ENCODE assay signal across 8 mouse cellular contexts in genomic region chr10:42591185-42591992, GRCm38 (mm10). TPM values are rescaled to one million over a fixed set of nuclear protein-coding genes. Genes with fewer than 3 reads are reported as not detected.
A peak's percentile ranks its signal among the peaks of the same experiment; 100 is the strongest.
DNase-seq lines count a peak whose midpoint lies in the region; ATAC-seq lines count a peak whose summit lies in the region.

No protein-coding gene starts in this region.

- peak overlapping the region; percentile 77 for H3K27ac ChIP-seq in forebrain, embryonic 11.5 days (ENCODE audit: low read depth, low read length)
- H3K27ac ChIP-seq in liver, embryonic 12.5 days = no peak overlapping the region
- no peak overlapping the region for H3K27ac ChIP-seq in stomach, embryonic 15.5 days

- DNase-seq in forebrain, embryonic 11.5 days (ENCODE audit: low spot score) = peak; percentile 91
- DNase-seq in ovary, postnatal 14 days (ENCODE audit: low spot score) = no peak
- no peak for DNase-seq in gastrocnemius, postnatal 36 days

- intact Hi-C loops in gastrocnemius, postnatal 36 days (cut with DNase I) = no loop called here

- H3K4me2 ChIP-seq in forebrain, embryonic 11.5 days (ENCODE audit: low read depth, low read length, severe bottlenecking) = peak overlapping the region; percentile 63
- peak overlapping the region; percentile 49 for H3K4me2 ChIP-seq in liver, embryonic 12.5 days
- H3K4me2 ChIP-seq in stomach, embryonic 15.5 days = peak overlapping the region; percentile 53

- peaks cover 6% of the 10 kb centered on the region for H3K9me3 ChIP-seq in megakaryocyte, embryonic 14.5 days
- no peaks in the 10 kb centered on the region for H3K9me3 ChIP-seq in forebrain, embryonic 11.5 days (ENCODE audit: control insufficient read depth, low read length)
- no peaks in the 10 kb centered on the region for H3K9me3 ChIP-seq in liver, embryonic 12.5 days (replicated peaks)
- H3K9me3 ChIP-seq in stomach, embryonic 15.5 days = no peaks in the 10 kb centered on the region

- H3K36me3 ChIP-seq in megakaryocyte, embryonic 14.5 days (replicated peaks; ENCODE audit: low read length) = no peaks in the 10 kb centered on the region
- H3K36me3 ChIP-seq in forebrain, embryonic 11.5 days (ENCODE audit: control insufficient read depth, insufficient read depth, low read length) = no peaks in the 10 kb centered on the region; the same call in 1 of the 2 replicates
- H3K36me3 ChIP-seq in liver, embryonic 12.5 days = no peaks in the 10 kb centered on the region
- no peaks in the 10 kb centered on the region for H3K36me3 ChIP-seq in stomach, embryonic 15.5 days

- WGBS in forebrain, embryonic 11.5 days = under 1% methylated on average over 67 of the region's 67 CpGs
- under 1% methylated on average over 67 of the region's 67 CpGs for WGBS in liver, embryonic 12.5 days (ENCODE audit: insufficient replicate concordance)
- WGBS in stomach, embryonic 15.5 days = under 1% methylated on average over 67 of the region's 67 CpGs

- peaks cover 97% of the 10 kb centered on the region for H3K27me3 ChIP-seq in megakaryocyte, embryonic 14.5 days (replicated peaks)
- peaks cover 18% of the 10 kb centered on the region for H3K27me3 ChIP-seq in forebrain, embryonic 11.5 days (ENCODE audit: control insufficient read depth, insufficient read depth, low read length)
- H3K27me3 ChIP-seq in liver, embryonic 12.5 days (replicated peaks) = peaks cover 100% of the 10 kb centered on the region
- peaks cover 88% of the 10 kb centered on the region for H3K27me3 ChIP-seq in stomach, embryonic 15.5 days (replicated peaks)

- H3K9ac ChIP-seq in forebrain, embryonic 11.5 days (ENCODE audit: low read length) = peak overlapping the region; percentile 58
- no peak overlapping the region for H3K9ac ChIP-seq in liver, embryonic 12.5 days
- no peak overlapping the region for H3K9ac ChIP-seq in stomach, embryonic 15.5 days

- ATAC-seq in megakaryocyte, adult 5-6 weeks (ENCODE audit: poor library complexity, severe bottlenecking) = no peak
- peak; percentile 80 for ATAC-seq in forebrain, embryonic 11.5 days (replicated peaks; ENCODE audit: low FRiP score)
- no peak for ATAC-seq in liver, embryonic 12.5 days
- no peak for ATAC-seq in stomach, embryonic 15.5 days (ENCODE audit: insufficient read depth, low FRiP score, low read depth)
- ATAC-seq in monocyte, adult 5-6 weeks (replicated peaks; ENCODE audit: insufficient number of reproducible peaks, low FRiP score, low TSS enrichment, poor library complexity, severe bottlenecking) = no peak

- peaks cover 23% of the 10 kb centered on the region for H3K4me1 ChIP-seq in megakaryocyte, embryonic 14.5 days
- peaks cover 43% of the 10 kb centered on the region; the same call in 1 of the 2 replicates for H3K4me1 ChIP-seq in forebrain, embryonic 11.5 days (replicated peaks; ENCODE audit: control insufficient read depth, insufficient read depth, low read length)
- peaks cover 13% of the 10 kb centered on the region for H3K4me1 ChIP-seq in liver, embryonic 12.5 days
- H3K4me1 ChIP-seq in stomach, embryonic 15.5 days = peaks cover 13% of the 10 kb centered on the region; the same call in 1 of the 2 replicates

- H3K4me3 ChIP-seq in megakaryocyte, embryonic 14.5 days (replicated peaks) = peak overlapping the region; percentile 86
- H3K4me3 ChIP-seq in forebrain, embryonic 11.5 days (ENCODE audit: low read depth, low read length) = peak overlapping the region; percentile 33
- peak overlapping the region; percentile 40 for H3K4me3 ChIP-seq in liver, embryonic 12.5 days
- H3K4me3 ChIP-seq in stomach, embryonic 15.5 days (replicated peaks) = peak overlapping the region; percentile 32

RNA-seq across cellular contexts. Expression of gene Ostm1, which starts 7.8 kb away (rescaled TPM):
- polyA plus RNA-seq in megakaryocyte, embryonic 14.5 days (2012; ENCODE audit: insufficient read depth, low replicate concordance) = 7.5 and 13.0 TPM in 2 replicates
- total RNA-seq in megakaryocyte, adult 5-6 weeks (2015) = 63.0 and 70.6 TPM in 2 replicates
- total RNA-seq in megakaryocyte, adult 5-6 weeks (2017) = 80.5 and 83.1 TPM in 2 replicates
- 54.6 and 59.0 TPM in 2 replicates for polyA plus RNA-seq in forebrain, embryonic 11.5 days (2014; fragmentation: Nextera tagmentation; extraction: Ambion mirVana)
- polyA plus RNA-seq in liver, embryonic 12.5 days (2016; fragmentation: Nextera tagmentation; extraction: Ambion mirVana) = 19.9 and 20.1 TPM in 2 replicates
- polyA plus RNA-seq in stomach, embryonic 15.5 days (2015; fragmentation: Nextera tagmentation; extraction: Ambion mirVana) = 13.0 and 13.2 TPM in 2 replicates
- total RNA-seq in gastrocnemius, postnatal 36 days (2021) = 10 to 100 TPM; 19.3 to 19.5 TPM
- 73.5 to 79.9 TPM (median 79.6 TPM) in 3 replicates for total RNA-seq in monocyte, adult 5-6 weeks (2017)

RNA-seq across cellular contexts. Expression of gene Nr2e1, which starts 8.0 kb away (rescaled TPM):
- polyA plus RNA-seq in megakaryocyte, embryonic 14.5 days (2012; ENCODE audit: insufficient read depth, low replicate concordance) = not detected in 2 replicates
- not detected in 2 replicates for total RNA-seq in megakaryocyte, adult 5-6 weeks (2015)
- not detected in 2 replicates for total RNA-seq in megakaryocyte, adult 5-6 weeks (2017)
- polyA plus RNA-seq in forebrain, embryonic 11.5 days (2014; fragmentation: Nextera tagmentation; extraction: Ambion mirVana) = 117 and 119 TPM in 2 replicates
- not detected in 2 replicates for polyA plus RNA-seq in liver, embryonic 12.5 days (2016; fragmentation: Nextera tagmentation; extraction: Ambion mirVana)
- 0.14 TPM in 1 of 2 replicates, not detected in the other for polyA plus RNA-seq in stomach, embryonic 15.5 days (2015; fragmentation: Nextera tagmentation; extraction: Ambion mirVana)
- total RNA-seq in gastrocnemius, postnatal 36 days (2021) = not detected
- total RNA-seq in monocyte, adult 5-6 weeks (2017) = not detected in 3 replicates

Comparison
In these comparisons a context has a peak if more than half of its experiments do, and no peak if none do; other contexts are left out.
1. H3K4me3 ChIP-seq: peak in every context shown above with its lines; median percentile 86 in megakaryocyte, embryonic 14.5 days; 40 in liver, embryonic 12.5 days; 33 in forebrain, embryonic 11.5 days; 32 in stomach, embryonic 15.5 days.
2. RNA of gene Nr2e1, which starts 8.0 kb away (polyA plus RNA-seq): 117 to 119 TPM in forebrain, embryonic 11.5 days; 0.14 TPM in stomach, embryonic 15.5 days, not detected in megakaryocyte, embryonic 14.5 days and not detected in liver, embryonic 12.5 days; every median in the first group is over 100 times any median in the second.
3. Peak in every context shown above with its lines, with median percentiles within 50 percentile points of each other: H3K4me2 ChIP-seq.